Mouse (Mus musculus) intestine, postnatal 0 days (tissue): ENCODE measurements around the gene Igfbp2. TPM values are rescaled to one million over a fixed set of nuclear protein-coding genes. Genes with fewer than 3 reads are reported as not detected.

Source experiments
- ATAC-seq: fragments of 200-750 bp; cut with Nextera tagmentation; 2 replicates; pipeline ENCODE4 v1.8.0; 2017; ENCODE audit warnings: mild to moderate bottlenecking, moderate TSS enrichment, moderate library complexity
- H3K27ac ChIP-seq: fragments of 300-500 bp; sonication (generic); 2 replicates; pipeline ENCODE4 v1.5.1; 2014; ENCODE audit warnings: mild to moderate bottlenecking, low read depth, low read length, moderate library complexity
- H3K27me3 ChIP-seq: fragments of 300-500 bp; sonication (generic); replicated peaks from 2 replicates; pipeline ENCODE4 v1.6.1; 2014; ENCODE audit warnings: low read length, mixed read lengths; ENCODE audit not compliant: control insufficient read depth, insufficient read depth
- H3K36me3 ChIP-seq: fragments of 300-500 bp; sonication (generic); 2 replicates; pipeline ENCODE4 v1.6.1; 2014; ENCODE audit warnings: mild to moderate bottlenecking, moderate library complexity; ENCODE audit not compliant: control insufficient read depth, insufficient read depth
- H3K4me1 ChIP-seq: fragments of 300-500 bp; sonication (generic); replicated peaks from 2 replicates; pipeline ENCODE4 v1.6.1; 2014; ENCODE audit warnings: antibody characterized with exemption, low read length, mixed read lengths; ENCODE audit not compliant: control insufficient read depth, insufficient read depth
- H3K4me2 ChIP-seq: fragments of 300-500 bp; sonication (generic); replicated peaks from 2 replicates; pipeline ENCODE4 v1.6.1; 2014; ENCODE audit warnings: low read depth, mild to moderate bottlenecking, moderate library complexity
- H3K4me3 ChIP-seq: fragments of 300-500 bp; sonication (generic); 2 replicates; pipeline ENCODE4 v1.5.1; 2014; ENCODE audit warnings: low read depth, low read length
- H3K9ac ChIP-seq: fragments of 300-500 bp; sonication (generic); 2 replicates; pipeline ENCODE4 v1.6.1; 2014; ENCODE audit warnings: mild to moderate bottlenecking, low read depth, low read length
- H3K9me3 ChIP-seq: fragments of 300-500 bp; sonication (generic); 2 replicates; pipeline ENCODE4 v1.6.1; 2016; ENCODE audit warnings: mixed run types; ENCODE audit not compliant: control insufficient read depth
- CTCF ChIP-seq: sonication (generic); IDR thresholded peaks from 2 replicates; pipeline ENCODE4 v1.5.1; 2016; ENCODE audit warnings: low read depth, mild to moderate bottlenecking, control low read depth, antibody characterized with exemption, moderate library complexity
- WGBS: fragments of 180-500 bp; shearing (Covaris S2); extraction: QIAGEN DNeasy Blood & Tissue Kit; methylation state at CpG from one replicate; pipeline ENCODE4 v1.1.7; 2014; 5-methylcytosine and 5-hydroxymethylcytosine counted together
- polyA plus RNA-seq: library from polyadenylated mRNA; unstranded; fragments of >200 nt; fragmentation: Nextera tagmentation; extraction: Ambion mirVana; gene quantifications from 2 replicates; pipeline ENCODE4 v1.2.1, GENCODE M21; 2015

Igfbp2 gene
- polyA plus RNA-seq, 1 experiment from 2014 or later, result 94.0 TPM

DNA sequence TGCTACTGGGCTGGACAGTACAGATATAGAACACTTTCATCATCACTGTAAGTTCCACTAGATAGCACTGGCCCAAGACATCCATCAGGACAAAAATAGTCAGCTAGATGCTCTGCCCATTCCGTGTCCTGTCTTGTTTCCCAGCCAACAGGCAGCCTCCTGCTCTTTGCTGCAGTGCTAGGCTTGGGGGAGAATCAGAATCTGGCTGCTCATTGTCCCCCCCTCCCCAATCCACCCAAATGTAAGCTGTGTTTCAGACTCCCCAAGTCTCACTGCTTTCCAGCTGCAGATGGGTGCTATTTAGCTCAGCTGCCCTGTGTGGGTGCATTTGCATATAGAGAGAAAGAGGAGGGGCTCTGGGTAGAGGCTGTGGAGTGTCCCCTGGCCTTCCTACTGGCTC is 43.0 kb downstream of the Igfbp2 start:
- TF ChIP-seq CTCF, result no peak
- no peak overlapping the region for H3K9ac ChIP-seq
- no peak overlapping the region for H3K4me3 ChIP-seq
- H3K27me3 ChIP-seq, result 0 out of 2 replicates have a peak, but pooled peaks cover 2% of the 10 kb centered on the region
- no peak for ATAC-seq
- H3K4me2 ChIP-seq, result no peak overlapping the region
- H3K36me3 ChIP-seq, result no peaks in the 10 kb centered on the region; the same call in 1 of the 2 replicates
- no peaks in the 10 kb centered on the region; the same call in 1 of the 2 replicates for H3K4me1 ChIP-seq
- H3K9me3 ChIP-seq, result no peaks in the 10 kb centered on the region
- H3K27ac ChIP-seq, result no peak overlapping the region
- WGBS, result 59% methylated on average over 1 of the region's 1 CpGs

DNA sequence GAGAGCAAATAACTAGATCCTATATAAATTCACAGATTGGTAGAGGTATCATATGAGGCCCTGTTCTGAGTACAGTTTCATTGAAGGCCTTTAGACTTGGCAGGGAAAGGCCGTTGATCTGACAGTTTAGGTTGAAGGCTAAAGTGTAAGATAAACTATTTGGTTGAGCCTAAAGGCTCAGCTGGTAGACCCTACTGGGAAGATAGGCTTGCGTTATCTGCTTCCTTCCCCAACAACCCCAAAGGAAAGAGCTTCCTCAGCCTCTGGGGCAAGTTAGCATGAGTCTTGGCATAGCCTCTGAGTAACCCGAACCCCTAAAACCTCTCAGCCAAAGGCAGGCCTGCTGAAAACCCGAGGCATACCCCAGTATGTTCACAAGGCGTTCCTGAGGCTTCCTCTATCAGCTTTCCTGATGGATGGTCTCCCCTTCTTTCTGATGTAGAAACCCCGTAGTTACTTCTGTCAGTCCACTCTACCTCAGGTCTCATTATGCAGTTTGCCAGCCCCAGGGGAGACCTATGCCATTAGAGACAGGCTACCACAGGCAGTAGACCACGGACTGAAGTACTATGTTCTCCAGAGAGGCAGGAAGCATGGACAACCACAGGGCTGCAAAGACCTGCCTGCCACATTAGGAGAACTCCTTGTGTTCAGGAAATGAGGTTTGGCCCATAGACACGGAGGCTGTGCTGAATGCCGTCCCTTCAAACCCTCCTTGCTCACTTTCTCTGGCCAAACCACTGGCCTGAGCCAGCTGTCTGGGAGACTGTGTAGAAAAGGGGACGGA is 44.3 kb downstream of the Igfbp2 start:
- H3K27me3 ChIP-seq, result peaks cover 15% of the 10 kb centered on the region; the same call in 1 of the 2 replicates
- H3K4me3 ChIP-seq, result no peak overlapping the region
- TF ChIP-seq CTCF, result no peak
- no peaks in the 10 kb centered on the region; the same call in 1 of the 2 replicates for H3K36me3 ChIP-seq
- WGBS, result 75% methylated on average over 10 of the region's 10 CpGs
- H3K4me2 ChIP-seq, result no peak overlapping the region
- H3K4me1 ChIP-seq, result no peaks in the 10 kb centered on the region; the same call in 1 of the 2 replicates
- no peaks in the 10 kb centered on the region for H3K9me3 ChIP-seq
- no peak overlapping the region for H3K9ac ChIP-seq
- H3K27ac ChIP-seq, result no peak overlapping the region
- no peak for ATAC-seq

DNA sequence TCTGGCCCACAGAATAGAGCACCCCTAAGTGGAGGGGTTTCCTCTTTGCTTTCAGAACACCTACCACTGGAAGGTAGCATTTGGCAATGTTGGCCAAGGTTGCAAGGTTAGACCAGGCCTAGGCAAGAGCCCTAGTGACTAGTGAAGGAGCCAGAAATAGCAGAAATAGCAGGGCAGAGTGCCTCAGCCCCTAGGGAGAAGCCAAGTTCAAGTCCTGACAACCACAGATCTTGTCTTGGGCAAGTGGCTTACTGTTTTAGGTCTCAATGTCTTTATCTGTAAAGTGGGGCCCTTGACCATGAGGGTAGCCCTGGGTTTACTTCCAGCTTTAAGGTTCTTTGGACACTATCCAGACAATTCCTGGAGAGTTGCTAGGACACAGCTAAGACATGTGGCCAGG is 45.0 kb downstream of the Igfbp2 start:
- H3K4me3 ChIP-seq, result no peak overlapping the region
- H3K4me2 ChIP-seq, result no peak overlapping the region
- no peak overlapping the region for H3K9ac ChIP-seq
- H3K27me3 ChIP-seq, result peaks cover 22% of the 10 kb centered on the region; the same call in 1 of the 2 replicates
- H3K27ac ChIP-seq, result no peak overlapping the region
- no peaks in the 10 kb centered on the region; the same call in 1 of the 2 replicates for H3K36me3 ChIP-seq
- ATAC-seq, result no peak
- no peak for TF ChIP-seq CTCF
- no peaks in the 10 kb centered on the region for H3K9me3 ChIP-seq
- no peaks in the 10 kb centered on the region; the same call in none of the 2 replicates for H3K4me1 ChIP-seq

DNA sequence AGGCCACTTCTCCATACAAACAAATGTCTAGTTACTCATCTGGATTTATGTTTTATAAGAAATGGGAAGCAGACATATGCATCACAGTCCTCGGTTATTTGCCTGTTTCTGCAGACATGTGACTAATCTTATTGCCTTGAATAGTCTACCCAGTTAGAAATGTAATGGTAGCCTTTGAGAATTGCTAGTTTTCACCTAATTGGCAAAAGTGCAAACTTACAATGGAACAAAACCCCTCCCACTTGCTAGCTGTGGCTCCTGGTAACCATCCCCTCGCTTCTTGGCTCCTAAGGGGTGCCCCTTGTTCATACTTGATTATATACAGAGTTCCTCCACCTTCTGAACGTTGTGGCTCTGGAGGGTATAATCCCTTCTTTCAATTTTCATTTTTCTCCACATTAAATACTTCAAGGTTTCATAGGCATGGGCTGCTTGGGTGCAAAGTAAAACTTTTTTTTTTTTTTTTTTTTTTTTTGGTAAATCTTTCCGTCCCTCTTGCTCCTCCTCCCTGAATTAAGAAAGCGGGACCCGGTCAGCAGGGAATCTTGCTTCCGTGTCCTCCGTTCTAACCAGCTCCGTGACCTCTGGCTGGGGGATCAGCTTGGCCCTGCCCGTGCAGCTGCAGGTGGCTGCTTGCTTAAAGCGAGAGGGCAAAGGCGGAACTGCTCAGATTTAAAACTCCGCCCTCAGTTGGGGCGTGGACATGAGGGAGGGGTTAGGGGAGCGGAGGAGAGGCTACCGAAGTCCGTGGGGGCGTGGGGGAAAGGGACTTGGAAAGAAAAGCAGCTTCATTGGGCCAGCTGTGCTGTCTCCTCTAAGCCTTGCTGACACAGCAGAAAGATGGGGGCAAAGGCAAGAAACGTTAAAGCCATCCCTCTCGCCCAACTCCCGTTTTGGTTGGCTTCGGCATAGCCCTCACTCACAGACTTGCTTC is 45.6 kb downstream of the Igfbp2 start:
- no peak overlapping the region for H3K27ac ChIP-seq
- H3K4me2 ChIP-seq, result peak overlapping the region; percentile 83
- no peak overlapping the region for H3K9ac ChIP-seq
- ATAC-seq, result peak; percentile 34; the same call in 1 of the 2 replicates
- peaks cover 3% of the 10 kb centered on the region for H3K4me1 ChIP-seq
- 8% methylated on average over 22 of the region's 22 CpGs for WGBS
- no peaks in the 10 kb centered on the region for H3K9me3 ChIP-seq
- H3K36me3 ChIP-seq, result no peaks in the 10 kb centered on the region
- peak overlapping the region; percentile 33 for H3K4me3 ChIP-seq
- TF ChIP-seq CTCF, result no peak
- H3K27me3 ChIP-seq, result peaks cover 25% of the 10 kb centered on the region; the same call in 1 of the 2 replicates

DNA sequence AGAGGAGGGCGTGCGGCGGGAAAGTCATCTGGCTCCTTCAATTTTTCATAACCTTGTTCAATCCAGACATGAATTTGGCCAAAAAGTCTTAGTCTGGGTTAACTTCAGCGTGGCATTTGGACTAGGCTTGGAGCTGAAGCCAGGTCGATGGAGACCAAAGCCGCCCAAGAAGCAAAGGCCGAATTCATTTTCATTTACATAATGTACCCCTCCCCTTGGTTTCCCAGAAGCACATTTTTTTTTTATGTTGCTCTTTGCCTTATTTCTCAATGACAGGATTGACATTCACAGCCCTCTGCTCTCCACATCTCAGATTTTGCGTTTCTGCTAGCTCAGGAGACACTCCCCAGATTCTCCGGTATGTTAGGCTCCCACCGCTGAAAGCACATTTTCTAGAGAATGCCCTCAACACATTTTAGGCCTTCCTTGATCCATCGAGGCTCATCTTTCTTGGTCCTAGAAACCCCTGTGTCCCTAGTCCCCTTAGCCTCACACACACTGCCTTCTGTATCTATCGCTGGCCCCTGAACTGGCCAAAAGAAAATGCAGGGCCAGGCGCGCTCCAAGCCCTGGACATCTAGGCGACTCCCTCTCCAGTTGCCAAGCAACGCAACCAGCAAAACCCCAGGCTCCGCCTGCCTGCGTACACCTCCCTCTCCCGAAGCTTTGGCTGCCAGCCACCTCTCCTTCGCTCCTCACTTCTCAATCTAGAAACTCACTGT is 46.5 kb downstream of the Igfbp2 start:
- H3K36me3 ChIP-seq, result no peaks in the 10 kb centered on the region
- TF ChIP-seq CTCF, result no peak
- no peak overlapping the region for H3K9ac ChIP-seq
- H3K9me3 ChIP-seq, result no peaks in the 10 kb centered on the region
- H3K4me1 ChIP-seq, result peaks cover 3% of the 10 kb centered on the region
- H3K4me2 ChIP-seq, result peak overlapping the region; percentile 83
- H3K4me3 ChIP-seq, result peak overlapping the region; percentile 33
- 2% methylated on average over 20 of the region's 20 CpGs for whole genome bisulfite sequencing
- H3K27me3 ChIP-seq, result peaks cover 25% of the 10 kb centered on the region; the same call in 1 of the 2 replicates
- peak; percentile 34; the same call in 1 of the 2 replicates for ATAC-seq
- H3K27ac ChIP-seq, result no peak overlapping the region

DNA sequence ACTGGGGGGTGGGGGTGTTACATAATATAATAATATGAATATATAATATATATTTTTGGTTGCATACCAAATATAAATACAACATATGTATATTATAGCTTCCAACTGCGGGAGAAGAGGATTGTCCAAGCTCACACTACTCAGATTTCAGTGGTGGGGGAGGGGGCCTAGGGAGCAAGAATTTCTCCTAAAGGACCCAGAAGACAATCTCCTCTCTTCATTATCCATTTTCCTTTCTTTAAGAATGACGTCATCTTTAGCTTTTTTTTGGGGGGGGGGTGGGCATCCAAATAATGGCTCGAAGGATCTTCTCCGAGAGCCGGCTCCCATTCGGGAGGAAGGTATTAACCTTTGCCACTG is 47.0 kb downstream of the Igfbp2 start:
- H3K27me3 ChIP-seq, result peaks cover 30% of the 10 kb centered on the region; the same call in 1 of the 2 replicates
- ATAC-seq, result no peak
- no peak for TF ChIP-seq CTCF
- peaks cover 3% of the 10 kb centered on the region for H3K4me1 ChIP-seq
- no peak overlapping the region for H3K27ac ChIP-seq
- WGBS, result 0% methylated on average over 6 of the region's 6 CpGs
- no peaks in the 10 kb centered on the region for H3K9me3 ChIP-seq
- H3K9ac ChIP-seq, result no peak overlapping the region
- H3K4me3 ChIP-seq, result peak overlapping the region; percentile 33
- H3K36me3 ChIP-seq, result no peaks in the 10 kb centered on the region
- H3K4me2 ChIP-seq, result peak overlapping the region; percentile 83
